Mouse (Mus musculus) gastrocnemius, postnatal 36 days (tissue): ENCODE data around the gene Nckap5. TPM values are rescaled to one million over a fixed set of nuclear protein-coding genes. Genes with fewer than 3 reads are reported as not detected.
A peak's percentile ranks its signal among the peaks of the same experiment; 100 is the strongest.
"Not testable (repeated sequence)": the region's sequence is repeated elsewhere in the genome, so short reads cannot be mapped to it uniquely, and the experiment has no call there.

Source experiments
- DNase-seq, 2 experiments: peaks; one replicate each; pipeline ENCODE4 v3.0.0; 2022
- intact Hi-C: fragments of 180-260 bp; cut with DNase I; formaldehyde crosslinking; loops from one replicate; pipeline ENCODE4 v1.15.1; 2025
- total RNA-seq, 2 experiments: library from RNA; stranded (reverse); gene quantifications; 2 replicates each; pipeline ENCODE4 v1.2.3; 2021

Nckap5 gene
- total RNA-seq, 2 experiments from 2014 or later = 0.62 to 1.2 TPM

- no peak for DNase-seq
- intact Hi-C loops = no loop called here
Observed at GRCm38 (mm10) chr1:126123111-126123510, 707.5 kb downstream of the Nckap5 start.

- no peak for DNase-seq
- intact Hi-C loops = no loop called here
Observed at GRCm38 (mm10) chr1:126120506-126120905, 710.1 kb downstream of the Nckap5 start.

- intact Hi-C loops = no loop called here
Observed at GRCm38 (mm10) chr1:126116034-126116433, 714.6 kb downstream of the Nckap5 start.

GRCm38 (mm10) chr1:126105673-126106256 is 724.8 kb downstream of the Nckap5 start:
- intact Hi-C loops = no loop called here
- DNase-seq = no peak

More at GRCm38 (mm10) chr1:126116034-126116433, 714.6 kb downstream of the Nckap5 start:
- no peak for DNase-seq

GRCm38 (mm10) chr1:126094346-126094745 is 736.3 kb downstream of the Nckap5 start:
- intact Hi-C loops = no loop called here
- no peak for DNase-seq

GRCm38 (mm10) chr1:126091979-126092378 is 738.6 kb downstream of the Nckap5 start:
- intact Hi-C loops, DNase-seq: not testable (repeated sequence)

GRCm38 (mm10) chr1:126087181-126087580 is 743.4 kb downstream of the Nckap5 start:
- intact Hi-C loops = no loop called here
- DNase-seq = no peak

- intact Hi-C loops = no loop called here
- no peak for DNase-seq
Observed at GRCm38 (mm10) chr1:126076312-126076711, 754.3 kb downstream of the Nckap5 start.

- no peak for DNase-seq
- intact Hi-C loops = no loop called here
Observed at GRCm38 (mm10) chr1:126070861-126071260, 759.7 kb downstream of the Nckap5 start.

GRCm38 (mm10) chr1:126051491-126051890 is 779.1 kb downstream of the Nckap5 start:
- DNase-seq = peak; percentile 5 to 17
- intact Hi-C loops = no loop called here

GRCm38 (mm10) chr1:126042886-126043285 is 787.7 kb downstream of the Nckap5 start:
- no peak for DNase-seq
- intact Hi-C loops = no loop called here

- intact Hi-C loops = no loop called here
Observed at GRCm38 (mm10) chr1:126027536-126027935, 803.1 kb downstream of the Nckap5 start.

GRCm38 (mm10) chr1:126024518-126024917 is 806.1 kb downstream of the Nckap5 start:
- intact Hi-C loops = no loop called here
- DNase-seq = no peak

More at GRCm38 (mm10) chr1:126027536-126027935, 803.1 kb downstream of the Nckap5 start:
- DNase-seq = no peak

GRCm38 (mm10) chr1:126022959-126023358 is 807.6 kb downstream of the Nckap5 start:
- intact Hi-C loops = no loop called here
- DNase-seq = no peak

GRCm38 (mm10) chr1:126018654-126019053 is 811.9 kb downstream of the Nckap5 start:
- intact Hi-C loops, DNase-seq: not testable (repeated sequence)

GRCm38 (mm10) chr1:126011661-126012091 is 818.9 kb downstream of the Nckap5 start:
- intact Hi-C loops = no loop called here
- DNase-seq = no peak

GRCm38 (mm10) chr1:126007571-126007970 is 823.0 kb downstream of the Nckap5 start:
- intact Hi-C loops = no loop called here

GRCm38 (mm10) chr1:126005672-126006071 is 824.9 kb downstream of the Nckap5 start:
- intact Hi-C loops = no loop called here
- no peak for DNase-seq

More at GRCm38 (mm10) chr1:126007571-126007970, 823.0 kb downstream of the Nckap5 start:
- DNase-seq = no peak

- no peak for DNase-seq
- intact Hi-C loops = no loop called here
Observed at GRCm38 (mm10) chr1:125996540-125996939, 834.1 kb downstream of the Nckap5 start.

GRCm38 (mm10) chr1:125987803-125988202 is 842.8 kb downstream of the Nckap5 start:
- no peak for DNase-seq
- intact Hi-C loops = no loop called here

- no peak for DNase-seq
Observed at GRCm38 (mm10) chr1:125984570-125984969, 846.0 kb downstream of the Nckap5 start.

GRCm38 (mm10) chr1:125974649-125975048 is 856.0 kb downstream of the Nckap5 start:
- intact Hi-C loops = no loop called here
- DNase-seq = no peak

More at GRCm38 (mm10) chr1:125984570-125984969, 846.0 kb downstream of the Nckap5 start:
- intact Hi-C loops = no loop called here
